Mouse (Mus musculus): ENCODE results near the gene Nat10.

DNA sequence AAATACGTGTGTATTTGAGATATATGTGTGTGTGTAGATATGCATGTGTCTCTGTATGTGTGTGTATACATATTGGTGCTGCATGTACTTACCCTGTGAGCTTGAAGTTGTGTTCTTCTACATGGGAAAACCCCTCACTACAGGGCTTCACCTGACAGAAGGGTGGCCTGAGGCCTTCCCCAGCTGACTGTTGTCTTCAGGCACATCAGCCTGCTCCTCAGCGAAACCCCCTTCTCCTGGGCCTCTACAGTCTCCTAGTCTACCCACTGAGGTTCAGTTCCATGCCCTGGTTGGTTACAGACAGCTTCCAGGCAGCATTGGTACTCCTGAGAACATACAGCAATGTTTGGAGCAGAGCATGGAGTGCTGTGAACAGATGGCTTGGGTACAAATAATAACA is 76.6 kb downstream of the Nat10 start:
- TF ChIP-seq CTCF (IDR thresholded peaks at IDR 0.05) (no peak), EP300 (IDR thresholded peaks at IDR 0.05; ENCODE audit: insufficient read depth, low read depth, low read length) (no peak)

Measured in heart, adult 2 months (tissue).